Mouse (Mus musculus) gastrocnemius, postnatal 25 days (tissue): ENCODE measurements at regions not wholly inside any gene's neighbourhood (a gene's known extent, or its start where the extent isn't known, plus 50 kb on each side); places are given as distances from the start of the nearest gene placed in this dataset.
A peak's percentile ranks its signal among the peaks of the same experiment; 100 is the strongest.

Source experiments
- DNase-seq: peaks from one replicate; pipeline ENCODE4 v3.0.0; 2022

DNA sequence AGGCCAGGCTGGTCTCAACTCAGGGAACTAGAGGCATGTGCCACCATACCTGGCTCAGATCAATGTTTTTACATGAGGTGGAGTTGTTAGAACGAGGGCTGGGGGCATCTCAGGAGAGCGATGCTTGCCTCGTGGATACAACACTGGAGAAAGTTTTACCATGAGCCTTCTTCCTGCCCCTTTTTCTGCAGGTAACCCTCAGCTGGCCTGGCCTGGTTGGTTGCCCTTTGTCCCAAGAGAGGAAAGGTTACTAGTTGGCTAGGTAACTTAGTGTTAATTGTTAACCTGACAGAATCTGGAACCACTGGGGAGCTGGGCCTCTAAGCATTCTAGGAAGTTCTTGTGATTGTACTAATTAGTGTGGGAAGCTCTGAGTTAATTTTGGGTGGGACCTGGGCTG, 81.0 kb upstream of the Sertad2 start:
- no peak for DNase-seq

DNA sequence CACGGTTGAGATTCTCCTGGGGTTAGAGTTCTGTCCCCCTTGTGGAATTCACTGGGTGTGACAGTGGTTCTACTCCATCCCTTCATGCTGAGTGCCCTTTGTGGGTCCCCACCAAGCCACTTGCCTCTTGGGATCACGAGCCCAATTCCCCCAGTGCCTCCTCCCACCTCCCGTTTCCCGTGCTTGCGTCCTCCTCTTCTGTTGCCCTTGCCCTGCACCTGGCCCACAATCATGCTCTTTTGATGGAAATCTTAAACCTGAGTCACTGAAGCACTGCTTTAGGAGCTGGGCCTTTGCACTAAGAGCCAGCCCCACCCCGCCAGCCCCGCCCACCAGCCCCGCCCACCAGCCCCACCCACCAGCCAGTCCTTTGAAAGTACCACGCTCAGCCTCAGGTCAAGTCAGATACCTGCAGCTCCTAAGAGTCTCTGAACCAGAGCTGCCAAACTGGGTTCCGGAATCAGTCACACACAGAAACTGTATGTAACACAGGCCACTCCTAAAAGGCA, 79.8 kb upstream of the Sertad2 start:
- DNase-seq: no peak

GRCm38 (mm10) chr11:20464564-20464963, 78.5 kb upstream of the Sertad2 start:
- DNase-seq: no peak

GRCm38 (mm10) chr11:20466591-20466990, 76.5 kb upstream of the Sertad2 start:
- DNase-seq: no peak

DNA sequence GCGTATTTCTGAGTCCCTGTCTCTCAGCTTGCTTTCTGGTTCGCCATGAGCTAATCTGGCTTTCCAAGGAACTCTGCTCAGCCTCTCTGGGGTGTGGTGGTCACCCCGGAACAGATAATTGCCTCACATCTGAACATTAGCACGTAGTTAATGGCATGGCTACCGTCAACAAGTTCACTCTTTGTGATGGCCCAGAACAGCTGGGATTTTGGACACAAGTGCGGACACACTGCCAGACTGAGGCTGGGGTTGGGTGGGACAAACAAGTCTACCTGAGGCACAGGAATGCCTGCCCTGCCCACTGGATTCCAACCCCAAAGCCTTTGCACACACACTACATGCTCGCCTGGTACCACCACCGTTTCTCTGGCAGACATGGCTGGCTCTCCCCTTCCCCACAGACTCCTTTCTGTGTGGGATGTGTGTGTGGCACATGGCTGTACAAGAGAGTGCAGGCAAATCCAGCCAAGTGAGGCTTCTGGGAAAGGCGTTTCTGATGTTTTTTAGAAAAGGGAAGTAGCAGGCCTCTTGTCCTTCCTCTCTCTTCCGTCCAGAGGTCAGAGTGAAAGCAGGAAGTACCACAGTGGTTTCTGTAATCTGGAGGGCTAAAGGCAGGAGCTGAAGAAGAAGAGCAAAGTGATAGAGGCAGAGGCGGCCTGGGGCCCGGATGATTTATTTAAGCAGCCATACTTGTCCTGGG, 74.6 kb upstream of the Sertad2 start:
- no peak for DNase-seq

DNA sequence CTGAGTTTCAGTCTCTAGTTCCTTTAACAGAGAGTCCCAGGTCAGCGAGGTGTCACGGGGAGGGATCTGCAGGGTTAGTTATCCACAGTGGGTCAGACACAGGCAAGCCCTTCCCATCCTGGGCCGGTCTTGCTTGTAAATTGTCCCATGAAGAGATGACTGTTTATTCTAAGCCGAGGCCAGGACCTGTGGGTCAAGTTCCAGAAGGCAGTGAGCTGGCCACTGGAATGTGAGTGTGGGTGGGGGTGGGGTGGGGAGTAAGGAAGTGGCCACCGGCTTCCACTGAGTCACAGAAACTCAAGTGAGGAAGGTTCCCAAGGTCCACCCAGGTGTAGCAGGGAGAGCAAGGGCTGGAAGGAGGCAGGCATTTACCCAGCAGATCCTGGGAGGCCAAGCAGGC, 73.7 kb upstream of the Sertad2 start:
- no peak for DNase-seq

GRCm38 (mm10) chr11:20470396-20470795, 72.7 kb upstream of the Sertad2 start:
- DNase-seq: no peak

DNA sequence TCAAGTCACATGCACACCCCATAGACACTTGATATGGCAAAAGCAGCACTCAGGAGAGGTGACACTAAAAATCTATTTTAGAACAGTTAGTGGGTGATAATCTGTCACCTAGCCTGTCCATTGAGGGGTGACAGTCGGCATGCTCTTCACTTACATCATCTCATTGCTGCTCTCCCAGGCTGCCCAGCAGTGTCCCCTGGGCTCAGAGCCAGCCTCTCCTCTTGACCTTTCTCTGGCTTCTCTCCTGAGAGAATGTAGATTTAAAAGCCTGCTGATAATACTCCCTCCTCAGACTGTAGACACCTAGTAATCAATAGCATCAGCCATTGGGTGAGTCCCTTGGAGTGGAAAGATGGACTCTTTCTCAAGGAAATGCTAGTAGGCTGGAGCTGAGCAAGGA, 70.7 kb upstream of the Sertad2 start:
- no peak for DNase-seq

DNA sequence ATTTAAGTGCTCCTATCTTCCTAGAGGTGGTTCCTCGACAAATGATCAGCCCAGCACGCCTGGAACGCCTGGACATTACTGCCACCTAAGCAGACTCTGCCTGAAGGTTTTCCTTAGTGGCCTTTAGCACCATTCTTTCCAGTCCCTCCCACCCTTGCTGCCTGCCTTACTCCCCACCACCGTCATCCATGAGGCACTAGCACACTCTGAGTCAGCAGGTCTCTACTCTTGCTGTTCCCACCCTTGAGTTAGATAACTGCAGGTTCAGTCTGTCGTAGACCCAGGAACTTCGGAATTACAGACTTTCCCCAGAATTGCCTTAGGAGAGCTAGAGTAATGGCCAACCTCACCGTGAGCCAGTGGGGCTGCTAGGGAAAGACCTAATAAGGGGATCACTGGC, 67.4 kb upstream of the Sertad2 start:
- DNase-seq: no peak

DNA sequence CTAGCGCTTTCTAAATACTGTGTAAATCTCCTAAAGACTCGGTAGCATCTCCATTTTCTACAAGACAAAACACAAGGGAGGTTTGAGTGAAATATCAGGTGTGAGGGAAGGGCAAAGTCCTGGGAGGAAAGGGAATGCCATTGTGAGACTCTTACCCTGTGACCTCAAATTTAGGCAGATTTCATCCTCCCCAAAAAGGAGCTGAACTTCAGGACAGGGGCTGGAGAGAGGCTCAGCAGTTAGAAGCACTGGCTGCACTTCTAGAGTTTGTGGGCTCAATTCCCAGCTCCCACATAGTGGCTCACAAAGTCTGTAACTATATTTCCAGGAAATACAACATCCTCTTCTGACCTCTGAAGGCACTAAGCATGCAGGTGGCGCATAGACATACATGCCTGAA, 66.6 kb upstream of the Sertad2 start:
- DNase-seq: no peak

GRCm38 (mm10) chr11:20477183-20478037, 65.6 kb upstream of the Sertad2 start:
- DNase-seq: peak; percentile 73

DNA sequence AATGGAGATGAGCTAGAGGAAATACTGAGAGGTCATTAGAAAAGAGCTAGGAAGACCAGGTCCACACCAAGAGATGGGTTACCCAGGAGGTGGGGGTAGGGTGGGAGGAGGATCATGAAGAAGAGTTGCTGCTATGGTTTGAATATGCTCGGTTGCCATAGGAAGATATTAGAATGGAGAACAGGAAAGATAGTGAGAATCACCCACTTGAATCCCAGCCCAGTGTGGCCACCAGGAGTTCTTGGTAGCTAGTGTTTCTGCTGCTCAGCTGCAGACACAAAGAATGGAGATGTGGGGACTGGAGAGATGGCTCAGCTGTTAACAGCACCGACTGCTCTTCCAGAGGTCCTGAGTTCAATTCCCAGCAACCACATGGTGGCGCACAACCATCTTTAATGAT, 62.4 kb upstream of the Sertad2 start:
- DNase-seq: no peak

- no peak for DNase-seq
Measured at GRCm38 (mm10) chr11:20485371-20485770, 57.7 kb upstream of the Sertad2 start.
